In the genomic region with DNA sequence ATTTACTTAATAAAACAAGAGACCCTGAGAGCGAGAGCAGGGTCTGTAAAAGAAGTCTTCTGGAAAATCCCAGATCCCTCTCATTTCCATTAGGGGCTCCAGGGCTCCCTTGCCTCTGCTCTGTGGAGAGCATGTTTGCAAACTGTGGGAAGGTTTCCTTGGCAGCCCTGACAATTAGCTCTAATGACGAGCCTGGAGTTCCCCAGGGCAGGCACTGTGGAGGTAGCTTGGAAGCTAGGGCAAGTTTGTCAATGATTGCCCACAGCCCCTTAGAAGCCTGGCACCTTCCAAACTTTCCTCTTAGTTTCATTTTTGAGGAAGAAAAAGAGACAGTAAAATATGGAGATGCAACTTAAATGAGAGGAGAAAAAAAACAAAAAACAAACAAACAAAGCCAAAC, we compare ENCODE assay signal across 8 mouse cellular contexts. TPM values are rescaled to one million over a fixed set of nuclear protein-coding genes. Genes with fewer than 3 reads are reported as not detected.
A peak's percentile ranks its signal among the peaks of the same experiment; 100 is the strongest.
DNase-seq lines count a peak whose midpoint lies in the region; ATAC-seq and TF ChIP-seq lines count a peak whose summit lies in the region.
"Had no signal": no experiment of that assay in that cellular context is flagged by ENCODE, and none has a peak within 500 bp of the region (broad histone marks: within the 10 kb centered on the region; RNA-seq: fewer than 3 reads in every experiment).

No protein-coding gene starts in this region.

- H3K9ac ChIP-seq in forebrain, embryonic 15.5 days (replicated peaks) = no peak overlapping the region
- H3K9ac ChIP-seq in stomach, postnatal 0 days (ENCODE audit: low read length) = no peak overlapping the region
- H3K9ac ChIP-seq in liver, postnatal 0 days (replicated peaks) = no peak overlapping the region

- peak overlapping the region; percentile 16; the same call in 1 of the 2 replicates for H3K4me2 ChIP-seq in forebrain, embryonic 15.5 days (replicated peaks)
- no peak overlapping the region; the same call in 1 of the 2 replicates for H3K4me2 ChIP-seq in stomach, postnatal 0 days (replicated peaks; ENCODE audit: low read depth)
- H3K4me2 ChIP-seq in liver, postnatal 0 days (ENCODE audit: low read depth, low read length) = no peak overlapping the region

- no peaks in the 10 kb centered on the region for H3K9me3 ChIP-seq in forebrain, embryonic 15.5 days
- H3K9me3 ChIP-seq in stomach, postnatal 0 days (ENCODE audit: control insufficient read depth, low read length) = no peaks in the 10 kb centered on the region
- H3K9me3 ChIP-seq in liver, postnatal 0 days (ENCODE audit: low read length) = no peaks in the 10 kb centered on the region

- H3K4me1 ChIP-seq in forebrain, embryonic 15.5 days = peaks cover 37% of the 10 kb centered on the region
- 0 out of 2 replicates have a peak, but pooled peaks cover 2% of the 10 kb centered on the region for H3K4me1 ChIP-seq in stomach, postnatal 0 days (replicated peaks; ENCODE audit: control insufficient read depth, insufficient read depth)
- peaks cover 4% of the 10 kb centered on the region; the same call in 1 of the 2 replicates for H3K4me1 ChIP-seq in liver, postnatal 0 days (ENCODE audit: insufficient read depth)

- H3K36me3 ChIP-seq in forebrain, embryonic 15.5 days = peaks cover 3% of the 10 kb centered on the region; the same call in 1 of the 2 replicates
- peaks cover 2% of the 10 kb centered on the region; the same call in 1 of the 2 replicates for H3K36me3 ChIP-seq in stomach, postnatal 0 days (ENCODE audit: control insufficient read depth, insufficient read depth, low read length)
- H3K36me3 ChIP-seq in liver, postnatal 0 days (replicated peaks; ENCODE audit: insufficient read depth, low read length) = no peaks in the 10 kb centered on the region

- DNase-seq in right cerebral cortex, postnatal 10 days (ENCODE audit: low spot score in 2 of 2) = peak; percentile 38 to 40
- DNase-seq in right cerebral cortex, postnatal 25 days = no peak
- peak; percentile 49 to 71 for DNase-seq in kidney, postnatal 4 days
- peak; percentile 30 for DNase-seq in stomach, postnatal 0 days (ENCODE audit: low spot score)
- DNase-seq in liver, postnatal 0 days = no peak
- no peak for DNase-seq in gastrocnemius, postnatal 14 days
- DNase-seq: adrenal gland, adult 2 months had no signal

- WGBS in forebrain, embryonic 15.5 days = 10% methylated on average over 2 of the region's 2 CpGs
- WGBS in stomach, postnatal 0 days = 52% methylated on average over 2 of the region's 2 CpGs
- 50% methylated on average over 2 of the region's 2 CpGs for WGBS in liver, postnatal 0 days (ENCODE audit: insufficient replicate concordance)

- ATAC-seq in forebrain, embryonic 15.5 days (replicated peaks) = no peak
- ATAC-seq in stomach, postnatal 0 days (ENCODE audit: low FRiP score, low TSS enrichment) = no peak
- ATAC-seq in liver, postnatal 0 days = no peak

- H3K27me3 ChIP-seq in forebrain, embryonic 15.5 days = no peaks in the 10 kb centered on the region
- no peaks in the 10 kb centered on the region for H3K27me3 ChIP-seq in stomach, postnatal 0 days (ENCODE audit: control insufficient read depth, insufficient read depth, low read length)
- H3K27me3 ChIP-seq in liver, postnatal 0 days (ENCODE audit: insufficient read depth, low read length) = peaks cover 12% of the 10 kb centered on the region

- intact Hi-C loops in gastrocnemius, postnatal 14 days (cut with DNase I; ENCODE audit: low total_unique reads) = no loop called here

- no peak for TF ChIP-seq EP300 in stomach, postnatal 0 days (optimal IDR thresholded peaks at IDR 0.05)
- no peak for TF ChIP-seq EP300 in liver, postnatal 0 days (IDR thresholded peaks at IDR 0.05; ENCODE audit: low read depth)

- H3K27ac ChIP-seq in forebrain, embryonic 15.5 days (replicated peaks) = no peak overlapping the region
- no peak overlapping the region for H3K27ac ChIP-seq in stomach, postnatal 0 days (replicated peaks)
- no peak overlapping the region for H3K27ac ChIP-seq in liver, postnatal 0 days (ENCODE audit: low read depth)

- no peak overlapping the region for H3K4me3 ChIP-seq in forebrain, embryonic 15.5 days
- no peak overlapping the region for H3K4me3 ChIP-seq in stomach, postnatal 0 days (ENCODE audit: low read depth, low read length)
- no peak overlapping the region for H3K4me3 ChIP-seq in liver, postnatal 0 days (ENCODE audit: low read depth, low read length)

- no peak for TF ChIP-seq CTCF in stomach, postnatal 0 days (IDR thresholded peaks at IDR 0.05; ENCODE audit: low read depth)
- TF ChIP-seq CTCF in liver, postnatal 0 days (IDR thresholded peaks at IDR 0.05; ENCODE audit: low read depth) = no peak

RNA-seq across cellular contexts. Expression of gene Dzip1l, which starts 2.5 kb away (rescaled TPM):
- 13.3 TPM in 2 replicates for polyA plus RNA-seq in forebrain, embryonic 15.5 days (2015; fragmentation: Nextera tagmentation; extraction: Ambion mirVana)
- polyA plus RNA-seq in stomach, postnatal 0 days (2015; fragmentation: Nextera tagmentation; extraction: Ambion mirVana) = 6.3 and 8.6 TPM in 2 replicates
- polyA plus RNA-seq in liver, postnatal 0 days (2015; fragmentation: Nextera tagmentation; extraction: Ambion mirVana) = 0.50 and 0.73 TPM in 2 replicates
- total RNA-seq in gastrocnemius, postnatal 14 days (2021) = 1 to 10 TPM; 3.1 to 3.2 TPM

RNA-seq across cellular contexts. Expression of gene A4gnt, which starts 19.5 kb away (rescaled TPM):
- not detected in 2 replicates for polyA plus RNA-seq in forebrain, embryonic 15.5 days (2015; fragmentation: Nextera tagmentation; extraction: Ambion mirVana)
- 4.3 and 4.5 TPM in 2 replicates for polyA plus RNA-seq in stomach, postnatal 0 days (2015; fragmentation: Nextera tagmentation; extraction: Ambion mirVana)
- not detected in 2 replicates for polyA plus RNA-seq in liver, postnatal 0 days (2015; fragmentation: Nextera tagmentation; extraction: Ambion mirVana)
- total RNA-seq in gastrocnemius, postnatal 14 days (2021) = not detected
- total RNA-seq: adrenal gland, adult 2 months had no signal
- polyA plus RNA-seq: adrenal gland, adult 2 months had no signal

RNA-seq across cellular contexts. Expression of gene Dbr1, which starts 56.2 kb away (rescaled TPM):
- polyA plus RNA-seq in forebrain, embryonic 15.5 days (2015; fragmentation: Nextera tagmentation; extraction: Ambion mirVana) = 28.9 and 31.6 TPM in 2 replicates
- polyA plus RNA-seq in stomach, postnatal 0 days (2015; fragmentation: Nextera tagmentation; extraction: Ambion mirVana) = 14.2 and 15.5 TPM in 2 replicates
- 9.3 and 9.6 TPM in 2 replicates for polyA plus RNA-seq in liver, postnatal 0 days (2015; fragmentation: Nextera tagmentation; extraction: Ambion mirVana)
- total RNA-seq in gastrocnemius, postnatal 14 days (2021) = 1 to 10 TPM; 4.1 to 5.9 TPM

Comparison
In these comparisons a context has a peak if more than half of its experiments do, and no peak if none do; other contexts are left out.
1. DNase-seq: peak in right cerebral cortex, postnatal 10 days (2 of 2), kidney, postnatal 4 days (2 of 2) and stomach, postnatal 0 days (single experiment); none in right cerebral cortex, postnatal 25 days (single experiment), liver, postnatal 0 days (single experiment) and gastrocnemius, postnatal 14 days (single experiment).